Mouse (Mus musculus): Measurements from ENCODE around the gene Slc38a1. TPM values are rescaled to one million over a fixed set of nuclear protein-coding genes. Genes with fewer than 3 reads are reported as not detected.

Gene Slc38a1
- total and polyA plus RNA-seq, 3 experiments, result 22.5 to 79.0 (median 39.4) TPM

DNA sequence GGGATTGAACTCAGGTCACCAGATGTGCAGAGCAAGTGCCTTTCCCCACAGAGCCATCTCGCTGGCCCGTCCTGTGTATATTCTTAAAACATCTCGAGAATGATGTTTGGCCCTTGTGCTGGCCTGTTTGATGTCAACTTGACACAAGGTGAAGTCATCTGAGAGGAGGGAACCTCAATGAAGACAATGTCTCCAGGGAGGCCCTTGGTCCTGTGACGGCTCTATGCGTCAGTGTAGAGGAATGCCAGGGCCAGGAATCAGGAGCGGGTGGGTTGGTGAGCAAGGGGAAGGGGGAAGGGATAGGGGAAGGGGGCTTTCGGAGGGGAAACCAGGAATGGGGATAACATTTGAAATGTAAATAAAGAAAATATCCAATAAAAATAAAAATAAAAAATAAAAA is 25.2 kb downstream of the Slc38a1 start:
- no peak for DNase-seq (ENCODE audit: extremely low read depth)
- no peaks in the 10 kb centered on the region for H3K4me1 ChIP-seq (ENCODE audit: control insufficient read depth in 1 of 2, insufficient read depth in 2 of 2)
- H3K79me2 ChIP-seq (replicated peaks; ENCODE audit: control insufficient read depth, extremely low read depth, insufficient read depth, poor library complexity, severe bottlenecking), result peaks cover 26% of the 10 kb centered on the region
- H3K9me3 ChIP-seq (replicated peaks; ENCODE audit: low read length), result peaks cover 4% of the 10 kb centered on the region
- no peak overlapping the region for H3K9ac ChIP-seq (ENCODE audit: insufficient read depth, low read depth)
- dilution Hi-C loops (cut with MboI; ENCODE audit: extremely low pct_ligation_motif_present, extremely low pct_unique_long_range_greater_than_20kb, low sequenced_read_pairs) (no loop called here), in situ Hi-C loops (cut with MboI; ENCODE audit: low pct_ligation_motif_present, low pct_unique_long_range_greater_than_20kb, low sequenced_read_pairs) (no loop called here)
- H3K36me3 ChIP-seq (replicated peaks in 1 of 2; ENCODE audit: control insufficient read depth in 1 of 2, insufficient read depth in 1 of 2, low read length in 1 of 2), result peaks cover 55 to 97% of the 10 kb centered on the region in 2 experiments
- H3K27ac ChIP-seq (ENCODE audit: insufficient read depth, low read depth), result no peak overlapping the region
- no peak overlapping the region for H3K4me2 ChIP-seq (ENCODE audit: insufficient read depth, low read depth, poor library complexity, severe bottlenecking)
- no peaks in the 10 kb centered on the region for H3K27me3 ChIP-seq (replicated peaks)
- TF ChIP-seq IRF4 (IDR thresholded peaks at IDR 0.05; ENCODE audit: low read depth, low read length) (no peak), BHLHE40 (IDR thresholded peaks at IDR 0.05; ENCODE audit: low read depth, low read length) (no peak), UBTF (IDR thresholded peaks at IDR 0.05; ENCODE audit: low read depth, low read length) (no peak), JUND (conservative IDR thresholded peaks at IDR 0.05; ENCODE audit: low read depth, low read length) (no peak), ETS1 (conservative IDR thresholded peaks at IDR 0.05; ENCODE audit: low read depth, low read length) (no peak), MYC (IDR thresholded peaks at IDR 0.05; ENCODE audit: low read depth, low read length) (no peak), MEF2A (IDR thresholded peaks at IDR 0.05; ENCODE audit: borderline replicate concordance, low read depth, low read length) (no peak), POLR2AphosphoS2 (IDR thresholded peaks at IDR 0.05; ENCODE audit: low read depth, low read length) (no peak)
- no peak overlapping the region for H3K4me3 ChIP-seq (replicated peaks in 1 of 3; ENCODE audit: low read depth in 2 of 3, low read length in 2 of 3, poor library complexity in 1 of 3)

DNA sequence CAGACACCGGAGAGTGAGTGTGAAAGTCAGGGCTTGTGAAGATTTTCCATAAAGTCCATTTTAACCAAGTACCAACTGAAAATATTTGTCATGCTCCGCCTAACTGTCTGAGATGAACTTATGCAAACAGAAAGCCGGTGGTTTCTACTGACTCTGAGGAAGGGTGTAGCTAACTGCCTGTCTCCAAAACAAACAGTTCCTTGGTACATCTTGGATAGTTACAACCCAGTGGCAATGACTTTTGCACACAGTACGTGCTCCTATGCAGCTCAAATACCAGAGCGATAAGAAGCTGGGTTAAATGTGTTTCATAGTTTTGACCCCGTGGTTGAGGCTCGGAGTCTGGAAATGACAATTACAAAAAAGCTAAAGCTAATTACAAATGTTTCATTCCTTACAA is 34.0 kb downstream of the Slc38a1 start:
- H3K4me2 ChIP-seq (ENCODE audit: insufficient read depth, low read depth, poor library complexity, severe bottlenecking), result no peak overlapping the region
- no peaks in the 10 kb centered on the region for H3K9me3 ChIP-seq (replicated peaks; ENCODE audit: low read length)
- H3K4me1 ChIP-seq (ENCODE audit: control insufficient read depth in 1 of 2, insufficient read depth in 2 of 2), result no peaks in the 10 kb centered on the region
- in situ Hi-C loops (cut with MboI; ENCODE audit: low pct_ligation_motif_present, low pct_unique_long_range_greater_than_20kb, low sequenced_read_pairs) (no loop called here), dilution Hi-C loops (cut with MboI; ENCODE audit: extremely low pct_ligation_motif_present, extremely low pct_unique_long_range_greater_than_20kb, low sequenced_read_pairs) (no loop called here)
- no peak overlapping the region for H3K9ac ChIP-seq (ENCODE audit: insufficient read depth, low read depth)
- peaks cover 6% of the 10 kb centered on the region for H3K79me2 ChIP-seq (replicated peaks; ENCODE audit: control insufficient read depth, extremely low read depth, insufficient read depth, poor library complexity, severe bottlenecking)
- no peaks in the 10 kb centered on the region for H3K27me3 ChIP-seq (replicated peaks)
- DNase-seq (ENCODE audit: extremely low read depth), result no peak
- no peak overlapping the region; the same call in 1 of the 2 replicates for H3K27ac ChIP-seq (ENCODE audit: insufficient read depth, low read depth)
- H3K36me3 ChIP-seq (replicated peaks in 1 of 2; ENCODE audit: control insufficient read depth in 1 of 2, insufficient read depth in 1 of 2, low read length in 1 of 2), result peaks cover 72 to 95% of the 10 kb centered on the region in 2 experiments
- TF ChIP-seq MAZ (IDR thresholded peaks at IDR 0.05; ENCODE audit: low read depth, low read length), result no peak
- TF ChIP-seq IRF4 (IDR thresholded peaks at IDR 0.05; ENCODE audit: low read depth, low read length), result no peak
- no peak for TF ChIP-seq NRF1 (IDR thresholded peaks at IDR 0.05; ENCODE audit: low read depth, low read length)
- TF ChIP-seq MAX (IDR thresholded peaks at IDR 0.05; ENCODE audit: low read length), result no peak
- TF ChIP-seq GABPA (IDR thresholded peaks at IDR 0.05; ENCODE audit: insufficient replicate concordance, low read depth, low read length), result no peak
- no peak for TF ChIP-seq MXI1 (IDR thresholded peaks at IDR 0.05; ENCODE audit: low read depth, low read length)
- TF ChIP-seq BHLHE40 (IDR thresholded peaks at IDR 0.05; ENCODE audit: low read depth, low read length), result no peak
- TF ChIP-seq ZMIZ1 (IDR thresholded peaks at IDR 0.05; ENCODE audit: low read depth, low read length), result no peak
- TF ChIP-seq UBTF (IDR thresholded peaks at IDR 0.05; ENCODE audit: low read depth, low read length), result no peak
- TF ChIP-seq EP300 (IDR thresholded peaks at IDR 0.05; ENCODE audit: low read length), result no peak
- no peak for TF ChIP-seq MAFK (IDR thresholded peaks at IDR 0.05; ENCODE audit: insufficient replicate concordance, low read length)
- no peak for TF ChIP-seq ZC3H11A (IDR thresholded peaks at IDR 0.05; ENCODE audit: low read depth, low read length)
- no peak for TF ChIP-seq RCOR1 (conservative IDR thresholded peaks at IDR 0.05; ENCODE audit: low read depth, low read length)
- TF ChIP-seq RAD21 (IDR thresholded peaks at IDR 0.05; ENCODE audit: low read depth, low read length), result no peak
- no peak for TF ChIP-seq NELFE (IDR thresholded peaks at IDR 0.05; ENCODE audit: low read depth, low read length)
- TF ChIP-seq JUND (conservative IDR thresholded peaks at IDR 0.05; ENCODE audit: low read depth, low read length), result no peak
- no peak for TF ChIP-seq ZNF384 (IDR thresholded peaks at IDR 0.05; ENCODE audit: low read depth, low read length)
- no peak for TF ChIP-seq USF1 (IDR thresholded peaks at IDR 0.05; ENCODE audit: low read depth, low read length)
- H3K4me3 ChIP-seq (replicated peaks in 1 of 3; ENCODE audit: low read depth in 2 of 3, low read length in 2 of 3, poor library complexity in 1 of 3), result no peak overlapping the region

Measured in CH12.LX (cell line).